ENCODE assay signal across 13 mouse cellular contexts in the genomic region with DNA sequence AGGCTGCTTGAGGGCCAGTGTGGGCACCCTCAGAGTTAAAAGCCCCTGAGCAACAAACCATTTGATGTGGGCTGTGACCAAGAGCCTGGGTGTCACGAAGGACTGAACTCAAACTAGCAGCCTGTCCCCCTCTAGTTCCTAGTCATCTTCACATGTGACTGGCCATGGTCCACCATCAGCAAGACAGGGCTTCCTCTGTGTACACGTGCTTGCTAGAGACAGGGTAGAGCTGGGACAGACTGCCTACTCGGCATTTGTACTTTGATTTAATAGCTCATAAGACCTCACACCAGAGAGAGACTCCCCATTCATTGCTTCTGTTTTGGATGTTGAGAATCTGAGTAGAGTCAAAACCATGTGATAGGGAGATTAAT. TPM values are rescaled to one million over a fixed set of nuclear protein-coding genes. Genes with fewer than 3 reads are reported as not detected.
A peak's percentile ranks its signal among the peaks of the same experiment; 100 is the strongest.
DNase-seq lines count a peak whose midpoint lies in the region; ATAC-seq and TF ChIP-seq lines count a peak whose summit lies in the region.
"Had no signal": no experiment of that assay in that cellular context is flagged by ENCODE, and none has a peak within 500 bp of the region (broad histone marks: within the 10 kb centered on the region; RNA-seq: fewer than 3 reads in every experiment).

No protein-coding gene starts in this region.

- TF ChIP-seq POLR2A in limb, embryonic 14.5 days (IDR thresholded peaks at IDR 0.05; ENCODE audit: borderline replicate concordance, extremely low read depth, insufficient read depth, insufficient read length) = no peak

- no peaks in the 10 kb centered on the region for H3K36me3 ChIP-seq in heart, embryonic 14.5 days (ENCODE audit: control insufficient read depth, insufficient read depth, low read length)
- H3K36me3 ChIP-seq in embryonic facial prominence, embryonic 10.5 days (replicated peaks) = 0 out of 2 replicates have a peak, but pooled peaks cover 8% of the 10 kb centered on the region
- no peaks in the 10 kb centered on the region for H3K36me3 ChIP-seq in kidney, embryonic 14.5 days (ENCODE audit: control insufficient read depth, insufficient read depth, low read length)
- no peaks in the 10 kb centered on the region for H3K36me3 ChIP-seq in limb, embryonic 14.5 days (ENCODE audit: control insufficient read depth, insufficient read depth, low read length)
- H3K36me3 ChIP-seq: hindbrain, embryonic 15.5 days; liver, embryonic 13.5 days had no signal

- DNase-seq in heart, postnatal 25 days (ENCODE audit: low spot score) = no peak
- DNase-seq in embryonic facial prominence, embryonic 10.5 days (ENCODE audit: low spot score) = no peak
- DNase-seq in limb, embryonic 14.5 days (ENCODE audit: low spot score) = no peak
- DNase-seq in adrenal gland, adult 8-10 months = no peak
- no peak for DNase-seq in layer of hippocampus, postnatal 10 days (ENCODE audit: low spot score in 2 of 2)
- DNase-seq in thymus, postnatal 4 days = no peak
- DNase-seq: cerebellum, postnatal 25 days; liver, embryonic 13.5 days; thymus, adult 2 months had no signal

- H3K4me2 ChIP-seq in heart, embryonic 14.5 days (ENCODE audit: low read length) = no peak overlapping the region
- no peak overlapping the region for H3K4me2 ChIP-seq in kidney, embryonic 14.5 days (replicated peaks; ENCODE audit: low read depth, low read length)
- no peak overlapping the region; the same call in 1 of the 2 replicates for H3K4me2 ChIP-seq in limb, embryonic 14.5 days (replicated peaks; ENCODE audit: low read depth, low read length, severe bottlenecking)
- H3K4me2 ChIP-seq: heart, embryonic 11.5 days; hindbrain, embryonic 15.5 days; liver, embryonic 13.5 days had no signal

- H3K9ac ChIP-seq in heart, embryonic 14.5 days (ENCODE audit: low read length) = 0 out of 2 replicates have a peak overlapping the region, but pooled peaks have one; percentile 9
- H3K9ac ChIP-seq in kidney, embryonic 14.5 days (ENCODE audit: low read depth, low read length) = no peak overlapping the region
- peak overlapping the region; percentile 21; the same call in 1 of the 2 replicates for H3K9ac ChIP-seq in limb, embryonic 14.5 days (ENCODE audit: low read depth, low read length, severe bottlenecking)
- H3K9ac ChIP-seq: hindbrain, embryonic 15.5 days; liver, embryonic 13.5 days had no signal

- no peak for ATAC-seq in heart, embryonic 14.5 days (ENCODE audit: insufficient number of reproducible peaks, insufficient read depth, low FRiP score, low read depth)
- peak; percentile 30; the same call in 1 of the 2 replicates for ATAC-seq in kidney, embryonic 14.5 days (ENCODE audit: low FRiP score, low TSS enrichment)
- ATAC-seq in limb, embryonic 14.5 days (ENCODE audit: low FRiP score, low read depth) = no peak

- WGBS in heart, embryonic 14.5 days = 71% methylated on average over 3 of the region's 3 CpGs
- WGBS in embryonic facial prominence, embryonic 10.5 days = 61% methylated on average over 3 of the region's 3 CpGs
- 19% methylated on average over 3 of the region's 3 CpGs for WGBS in kidney, embryonic 14.5 days
- 11% methylated on average over 3 of the region's 3 CpGs for WGBS in limb, embryonic 14.5 days

- no peaks in the 10 kb centered on the region for H3K9me3 ChIP-seq in heart, embryonic 14.5 days (ENCODE audit: control insufficient read depth, low read length)
- H3K9me3 ChIP-seq in embryonic facial prominence, embryonic 10.5 days = no peaks in the 10 kb centered on the region
- H3K9me3 ChIP-seq in kidney, embryonic 14.5 days (ENCODE audit: control insufficient read depth, low read length) = no peaks in the 10 kb centered on the region
- no peaks in the 10 kb centered on the region for H3K9me3 ChIP-seq in limb, embryonic 14.5 days (ENCODE audit: control insufficient read depth, low read length)
- H3K9me3 ChIP-seq: hindbrain, embryonic 15.5 days; liver, embryonic 13.5 days had no signal

- H3K27ac ChIP-seq in heart, embryonic 14.5 days (replicated peaks in 1 of 2; ENCODE audit: control insufficient read depth in 1 of 2, insufficient read depth in 1 of 2, low read depth in 2 of 2, low read length in 2 of 2) = no peak overlapping the region
- H3K27ac ChIP-seq in embryonic facial prominence, embryonic 10.5 days (replicated peaks) = peak overlapping the region; percentile 83
- H3K27ac ChIP-seq in kidney, embryonic 14.5 days (ENCODE audit: low read depth, low read length) = peak overlapping the region; percentile 88
- H3K27ac ChIP-seq in limb, embryonic 14.5 days (replicated peaks; ENCODE audit: low read depth, low read length) = peak overlapping the region; percentile 93
- H3K27ac ChIP-seq: hindbrain, embryonic 15.5 days; liver, embryonic 13.5 days had no signal

- intact Hi-C loops in heart, postnatal 25 days (cut with DNase I) = no loop called here

- no peaks in the 10 kb centered on the region for H3K27me3 ChIP-seq in heart, embryonic 14.5 days (ENCODE audit: control insufficient read depth, insufficient read depth, low read length)
- no peaks in the 10 kb centered on the region for H3K27me3 ChIP-seq in embryonic facial prominence, embryonic 10.5 days (replicated peaks; ENCODE audit: low read depth, poor library complexity, severe bottlenecking)
- H3K27me3 ChIP-seq in kidney, embryonic 14.5 days (ENCODE audit: control insufficient read depth, insufficient read depth, low read length) = no peaks in the 10 kb centered on the region
- no peaks in the 10 kb centered on the region for H3K27me3 ChIP-seq in limb, embryonic 14.5 days (ENCODE audit: control insufficient read depth, insufficient read depth, low read length)
- H3K27me3 ChIP-seq: hindbrain, embryonic 15.5 days; liver, embryonic 13.5 days had no signal

- H3K4me3 ChIP-seq in heart, embryonic 14.5 days (ENCODE audit: control insufficient read depth in 1 of 2, insufficient read depth in 1 of 2, low read depth in 1 of 2, low read length in 2 of 2) = no peak overlapping the region
- peak overlapping the region; percentile 16; the same call in 1 of the 2 replicates for H3K4me3 ChIP-seq in embryonic facial prominence, embryonic 10.5 days
- H3K4me3 ChIP-seq in kidney, embryonic 14.5 days (ENCODE audit: low read length) = no peak overlapping the region
- no peak overlapping the region for H3K4me3 ChIP-seq in limb, embryonic 14.5 days (replicated peaks; ENCODE audit: low read length)
- H3K4me3 ChIP-seq: hindbrain, embryonic 15.5 days; liver, embryonic 13.5 days had no signal

- H3K4me1 ChIP-seq in heart, embryonic 14.5 days (ENCODE audit: control insufficient read depth in 2 of 2, insufficient read depth in 2 of 2, low read length in 2 of 2) = peaks cover 41 to 49% of the 10 kb centered on the region in 2 experiments
- peaks cover 88% of the 10 kb centered on the region for H3K4me1 ChIP-seq in embryonic facial prominence, embryonic 10.5 days
- peaks cover 52% of the 10 kb centered on the region for H3K4me1 ChIP-seq in kidney, embryonic 14.5 days (ENCODE audit: control insufficient read depth, insufficient read depth, low read length)
- H3K4me1 ChIP-seq in limb, embryonic 14.5 days (ENCODE audit: control insufficient read depth, insufficient read depth, low read length) = peaks cover 77% of the 10 kb centered on the region

RNA-seq across cellular contexts. Expression of gene Dusp7, which starts 27.1 kb away (rescaled TPM):
- polyA plus RNA-seq in heart, embryonic 14.5 days (2014; fragmentation: Nextera tagmentation; extraction: Ambion mirVana) = 16.4 and 19.8 TPM in 2 replicates
- total RNA-seq in heart, postnatal 25 days (2021) = 10 to 100 TPM; 43.6 to 67.0 TPM
- 29.5 and 30.8 TPM in 2 replicates for polyA plus RNA-seq in embryonic facial prominence, embryonic 10.5 days (2016; fragmentation: Nextera tagmentation; extraction: Ambion mirVana)
- polyA plus RNA-seq in kidney, embryonic 14.5 days (2014; fragmentation: Nextera tagmentation; extraction: Ambion mirVana) = 25.5 and 26.3 TPM in 2 replicates
- polyA plus RNA-seq in limb, embryonic 14.5 days (2012; rRNA removed) = 130 and 180 TPM in 2 replicates
- 73.0 and 84.1 TPM in 2 replicates for polyA plus RNA-seq in limb, embryonic 14.5 days (2014; fragmentation: Nextera tagmentation; extraction: Ambion mirVana)
- 10 to 100 TPM; 13.1 to 22.0 (median 18.4) TPM for total RNA-seq in adrenal gland, adult 8-10 months (2022)
- total RNA-seq in layer of hippocampus, postnatal 10 days (2021) = 10 to 100 TPM; 58.7 to 64.2 TPM

Comparison
In these comparisons a context has a peak if more than half of its experiments do, and no peak if none do; other contexts are left out.
1. H3K27ac ChIP-seq: peak in embryonic facial prominence, embryonic 10.5 days (single experiment), kidney, embryonic 14.5 days (single experiment) and limb, embryonic 14.5 days (single experiment); none in heart, embryonic 14.5 days (0 of 2).